Mouse (Mus musculus): ENCODE results near the gene Acyp1. TPM values are rescaled to one million over a fixed set of nuclear protein-coding genes. Genes with fewer than 3 reads are reported as not detected.

Acyp1 gene
- 10 to 100 TPM; 15.0 to 20.7 TPM for total RNA-seq (2023)

DNA sequence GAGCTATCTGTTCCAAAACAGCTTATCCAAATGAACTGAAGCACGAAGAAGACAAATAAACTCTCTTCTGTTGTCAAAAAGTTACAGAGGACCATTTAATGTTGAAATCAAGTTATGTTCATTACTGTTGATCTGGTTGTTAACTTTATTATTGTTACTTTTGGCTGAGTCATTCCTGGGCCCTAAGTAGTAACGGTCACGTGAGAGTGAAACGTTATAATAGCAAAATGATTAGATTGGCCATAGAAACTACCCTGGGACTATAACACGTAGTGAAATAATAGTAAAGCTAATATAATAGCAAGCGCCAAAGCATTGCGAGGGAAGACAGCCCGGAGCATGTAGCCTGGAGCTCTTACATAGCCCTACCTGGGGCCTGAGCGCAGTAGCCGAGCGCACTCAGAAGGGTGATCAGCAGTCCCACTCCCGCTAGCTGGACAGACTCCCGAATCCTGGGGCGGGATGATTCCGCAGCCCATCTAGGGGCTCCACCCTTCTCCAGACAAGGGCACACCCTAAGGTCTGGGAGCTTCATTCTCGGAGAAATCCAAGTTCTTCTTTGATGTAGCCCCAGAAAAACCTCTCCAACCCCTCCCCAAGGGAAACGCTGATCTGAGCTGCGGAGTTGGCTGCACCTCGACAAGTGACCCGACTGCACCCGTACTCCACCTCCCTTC, at the start of gene Acyp1:
Acyp1 (minus strand) TSS at position 630 of the 677 bp plus-strand sequence.

GRCm38 (mm10) chr12:85288486-85289156, 383 bp upstream of the Acyp1 start, which contains the start of gene Zc2hc1c:
Zc2hc1c (plus strand) TSS chr12:85288591.

DNA sequence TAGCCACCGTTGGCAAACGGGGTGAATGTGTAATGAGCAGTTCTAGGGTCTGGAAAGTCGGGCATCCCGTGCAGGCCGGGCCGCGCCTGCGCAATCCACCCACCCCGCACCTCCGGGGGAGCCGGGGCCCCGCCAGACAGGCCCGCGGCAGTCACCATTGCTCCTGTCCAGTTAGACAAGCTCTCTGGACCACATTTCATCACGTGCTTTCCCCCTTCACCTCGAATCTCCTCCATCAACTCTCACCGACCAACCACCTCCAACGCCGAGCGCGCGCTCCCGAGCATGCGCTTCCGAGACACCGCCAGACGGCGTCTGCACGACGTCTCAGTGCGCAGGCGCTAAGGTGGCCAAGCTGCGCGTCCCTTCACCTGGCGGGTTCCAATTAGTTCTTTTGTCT, 17.9 kb downstream of the Acyp1 start, which contains the start of gene Mlh3:
Mlh3 (minus strand) TSS at position 281 of the 400 bp plus-strand sequence.

Other genes with a start within 250 kb of the Acyp1 start
- gene Prox2, start 177.7 kb downstream of the Acyp1 start, total RNA-seq (2023): 1 to 10 TPM; 4.7 to 5.9 TPM
- gene Dlst, start 177.6 kb downstream of the Acyp1 start, total RNA-seq (2023): 100 to 1,000 TPM; 219 to 231 TPM
- 1 to 10 TPM; 1.1 to 2.0 TPM for gene Rps6kl1, start 137.2 kb downstream of the Acyp1 start, total RNA-seq (2023)
- gene Pgf, start 110.6 kb downstream of the Acyp1 start, total RNA-seq (2023): not detected
- 100 to 1,000 TPM in 1 of 2 experiments, 10 to 100 TPM in 1; 86.4 to 103 TPM for gene Eif2b2, start 69.0 kb downstream of the Acyp1 start, total RNA-seq (2023)
- 10 to 100 TPM; 17.5 to 21.1 TPM for gene Mlh3, start 17.8 kb downstream of the Acyp1 start, total RNA-seq (2023)
- gene Zc2hc1c, start 153 bp upstream of the Acyp1 start, total RNA-seq (2023): not detected
- 10 to 100 TPM; 60.1 to 68.9 TPM for gene Nek9, start 50.9 kb upstream of the Acyp1 start, total RNA-seq (2023)
- 100 to 1,000 TPM; 142 to 144 TPM for gene Tmed10, start 86.4 kb upstream of the Acyp1 start, total RNA-seq (2023)
- gene Fos, start 185.5 kb upstream of the Acyp1 start, total RNA-seq (2023): 1,000 to 10,000 TPM in 1 of 2 experiments, 100 to 1,000 TPM in 1; 584 to 1,441 TPM

Data from B cell, adult 67 days (primary cell).